Mouse (Mus musculus) left cerebral cortex, postnatal 25 days (tissue): ENCODE results near the gene Wdr43. TPM values are rescaled to one million over a fixed set of nuclear protein-coding genes. Genes with fewer than 3 reads are reported as not detected.

ENCODE experiments used
- DNase-seq, 2 experiments: peaks; one replicate each; pipeline ENCODE4 v3.0.0; 2022; ENCODE audit warnings: low spot score in 2 of 2, mixed read lengths in 1 of 2
- intact Hi-C: fragments of 180-260 bp; cut with DNase I; formaldehyde crosslinking; loops from one replicate; pipeline ENCODE4 v1.15.1; 2025
- total RNA-seq, 2 experiments: library from RNA; stranded (reverse); gene quantifications; 2 replicates each; pipeline ENCODE4 v1.2.3; 2021

The Wdr43 gene
- total RNA-seq, 2 experiments from 2014 or later, result 23.5 to 28.8 TPM

- intact Hi-C loops, result no loop called here
- DNase-seq, result no peak
Measured at GRCm38 (mm10) chr17:71658666-71659065, 43.0 kb downstream of the Wdr43 start.

DNA sequence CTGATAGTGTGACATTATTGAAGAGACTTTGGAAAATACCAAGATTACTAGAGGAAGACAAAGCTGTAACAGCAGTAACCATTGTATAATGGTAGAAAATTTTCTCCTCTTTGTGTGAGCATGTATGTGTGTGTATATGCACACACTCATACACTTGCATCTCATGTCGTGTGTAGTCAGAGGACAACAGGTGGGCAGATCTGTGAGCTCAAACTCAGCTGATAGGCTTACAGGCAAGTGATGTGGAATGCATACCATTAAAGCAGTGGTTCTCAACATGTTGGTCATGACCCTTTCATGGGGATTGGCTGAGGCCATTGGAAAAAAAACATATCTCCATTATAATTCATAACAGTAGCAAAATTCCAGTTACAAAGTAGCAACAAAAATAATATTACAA, 44.7 kb downstream of the Wdr43 start:
- intact Hi-C loops, result loop anchor here (5.0 kb wide), 4 partner anchors 297 to 942 kb away; partner anchors contain the start of gene Alk
- no peak for DNase-seq

DNA sequence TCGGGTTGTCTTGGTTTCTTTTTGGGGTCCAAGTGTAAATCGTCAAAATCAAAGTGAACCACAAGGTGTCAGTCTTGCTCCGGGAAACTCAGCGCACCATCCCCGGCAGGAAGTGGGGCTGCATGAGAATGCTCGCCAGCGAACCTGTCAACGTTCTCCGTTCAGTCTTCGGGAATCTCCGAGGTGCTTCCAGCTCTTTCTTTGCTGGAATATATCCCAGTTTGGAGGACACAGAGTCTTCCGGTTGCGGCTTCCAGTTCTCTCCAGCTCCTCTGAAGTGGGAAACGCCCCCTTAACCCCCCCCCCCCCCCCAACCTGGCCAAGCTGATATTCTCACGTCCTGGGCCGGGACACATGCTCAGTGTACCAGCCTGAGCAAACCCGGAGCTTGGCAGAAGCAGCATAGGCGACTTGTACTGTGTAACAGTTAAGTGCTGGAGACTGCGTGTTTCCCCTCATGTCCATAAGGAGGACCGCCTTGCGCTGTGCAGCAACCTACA, 47.1 kb downstream of the Wdr43 start:
- intact Hi-C loops, result loop anchor here (2.0 to 5.0 kb wide), 6 partner anchors 212 to 1118 kb away; partner anchors contain the start of gene Alk

DNA sequence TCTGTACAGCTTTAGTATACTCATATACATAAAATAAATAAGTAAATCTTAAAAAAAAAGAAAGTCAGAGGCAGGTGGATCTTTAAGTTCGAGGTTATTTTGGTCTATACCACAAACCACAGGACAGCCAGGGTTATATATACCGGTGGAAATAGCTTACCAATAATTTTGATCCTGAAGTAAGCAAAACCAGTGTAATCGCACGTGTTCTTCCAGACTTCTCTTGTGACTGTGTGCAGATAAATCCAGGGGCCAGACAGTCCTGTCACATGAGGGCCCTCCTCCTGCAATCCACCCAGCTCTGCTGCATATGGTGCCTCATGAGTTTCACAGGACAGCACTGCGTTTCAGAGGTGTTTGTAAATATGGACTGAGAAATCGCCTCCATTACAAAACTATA, 47.8 kb downstream of the Wdr43 start:
- no peak for DNase-seq
- intact Hi-C loops, result loop anchor here (2.0 to 5.0 kb wide), 6 partner anchors 211 to 1117 kb away; partner anchors contain the start of gene Alk

More for the DNA sequence above, 47.1 kb downstream of the Wdr43 start:
- peak; percentile 74 to 84 for DNase-seq

- intact Hi-C loops, result loop anchor here (5.0 kb wide), 4 partner anchors 293 to 938 kb away; partner anchors contain the start of gene Alk
- no peak for DNase-seq
Measured at GRCm38 (mm10) chr17:71664172-71664571, 48.5 kb downstream of the Wdr43 start.

GRCm38 (mm10) chr17:71665201-71665600, 49.5 kb downstream of the Wdr43 start:
- no peak for DNase-seq
- intact Hi-C loops, result no loop called here

DNA sequence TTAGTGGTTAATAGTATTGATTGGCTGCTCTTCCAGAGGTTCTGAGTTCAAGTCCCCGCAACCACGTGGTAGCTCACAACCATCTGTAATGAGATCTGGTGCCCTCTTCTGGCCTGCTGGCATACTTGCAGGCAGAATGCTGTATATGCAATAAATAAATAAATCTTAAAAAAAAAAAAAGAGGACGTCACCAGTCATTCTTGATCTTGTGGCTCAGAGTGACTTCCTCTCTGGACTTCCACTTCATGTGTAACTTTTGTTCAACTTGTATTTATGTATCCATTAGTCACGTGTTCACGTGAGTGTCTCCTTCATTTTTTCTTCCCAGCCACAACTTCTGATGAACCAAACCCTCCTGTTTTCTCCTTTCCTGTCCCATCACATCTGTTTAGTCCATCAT, 53.8 kb downstream of the Wdr43 start:
- intact Hi-C loops, result no loop called here
- DNase-seq, result no peak

GRCm38 (mm10) chr17:71671840-71672546, 56.3 kb downstream of the Wdr43 start:
- no peak for DNase-seq
- intact Hi-C loops, result loop anchor here (5.0 kb wide), 1 partner anchor 110 kb away; no protein-coding TSS in a partner anchor

DNA sequence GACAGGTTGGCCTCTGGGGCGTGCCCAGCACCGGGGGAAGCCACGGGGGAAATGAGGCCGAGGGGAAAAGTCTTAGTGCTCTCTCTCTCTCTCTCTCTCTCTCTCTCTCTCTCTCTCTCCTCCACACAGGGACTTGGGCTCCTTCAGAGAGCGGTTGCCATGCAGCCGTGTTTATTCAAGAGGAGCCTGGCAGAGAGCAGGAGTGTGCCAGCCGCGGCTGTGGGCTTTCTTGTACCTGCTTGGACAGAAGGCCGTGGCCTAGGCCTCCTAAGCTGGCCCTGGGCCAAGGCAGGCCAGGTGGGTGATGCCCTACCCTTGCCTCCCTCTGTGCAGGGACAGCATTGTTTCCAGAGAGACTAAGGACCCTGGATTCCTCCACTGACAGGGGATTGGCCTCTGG, 57.4 kb downstream of the Wdr43 start, which contains the start of gene Togaram2:
Gene Togaram2, plus strand, starts transcription at position 170 of the 400 bp plus-strand sequence.
- DNase-seq, result no peak
- intact Hi-C loops, result loop anchor here (5.0 kb wide), 1 partner anchor 109 kb away; no protein-coding TSS in a partner anchor

DNA sequence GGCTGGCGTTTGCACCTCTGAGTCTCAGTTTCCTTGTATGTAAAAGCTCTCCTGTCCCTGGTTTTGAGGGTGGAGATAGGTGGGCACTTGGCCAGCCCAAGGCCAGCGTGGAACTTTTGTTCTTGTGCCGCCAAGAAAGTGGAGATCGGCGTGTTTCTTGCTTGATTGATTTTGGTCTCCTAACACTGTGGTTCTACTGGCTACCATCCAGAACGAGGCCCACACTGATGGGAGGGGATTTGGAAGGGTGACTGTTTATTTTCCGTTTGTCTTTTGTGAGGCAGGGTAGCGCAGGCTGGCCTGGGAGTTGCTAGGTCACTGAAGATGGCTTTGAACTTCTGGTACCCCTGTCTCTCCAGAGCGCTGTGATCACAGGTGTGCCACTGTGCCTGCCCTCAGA, 58.2 kb downstream of the Wdr43 start:
- DNase-seq, result no peak
- intact Hi-C loops, result loop anchor here (5.0 kb wide), 1 partner anchor 108 kb away; no protein-coding TSS in a partner anchor

DNA sequence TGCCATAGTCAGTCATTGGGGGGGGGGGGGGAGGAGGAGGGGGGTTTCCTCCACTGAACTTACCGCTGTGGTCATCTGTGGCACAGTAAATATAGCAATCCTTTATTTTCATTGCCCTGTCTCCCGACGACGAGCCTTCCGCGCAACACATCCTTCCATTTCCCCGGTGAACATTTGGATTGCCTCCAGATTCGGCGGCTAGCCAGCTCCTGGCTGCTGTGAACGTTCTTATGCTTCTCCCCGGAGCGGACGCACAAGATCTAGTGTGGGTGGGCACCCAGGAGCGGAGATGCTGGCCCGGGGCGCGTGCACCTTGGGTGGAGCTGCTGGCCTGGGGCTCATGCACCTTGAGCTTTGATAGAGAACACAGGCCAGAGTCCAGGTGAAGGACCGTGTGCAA, 59.2 kb downstream of the Wdr43 start:
- DNase-seq, result peak in 1 of 2 experiments; percentile 38

DNA sequence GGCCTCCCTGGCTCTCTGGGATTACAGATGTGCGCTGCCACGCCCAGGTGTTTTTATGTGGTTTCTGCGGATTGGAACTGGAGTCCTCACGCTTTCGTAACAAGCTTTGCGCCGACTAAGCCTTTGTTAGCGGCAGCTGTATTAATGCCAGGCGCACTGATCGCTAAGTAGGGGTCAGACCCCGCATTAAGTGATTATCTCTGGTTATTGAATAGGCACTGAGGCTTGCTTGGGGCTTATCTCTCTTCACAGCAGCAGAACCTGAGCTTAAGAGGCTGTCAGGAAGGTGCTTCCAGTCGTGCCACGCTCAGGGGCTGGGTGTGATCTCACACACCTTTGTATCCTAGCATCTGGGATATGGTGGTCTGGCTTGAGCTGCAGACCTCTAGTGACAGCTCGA, 66.0 kb downstream of the Wdr43 start:
- intact Hi-C loops, result no loop called here

More for the DNA sequence above, 59.2 kb downstream of the Wdr43 start:
- intact Hi-C loops, result loop anchor here (5.0 kb wide), 1 partner anchor 107 kb away; no protein-coding TSS in a partner anchor

GRCm38 (mm10) chr17:71682379-71682778, 66.7 kb downstream of the Wdr43 start:
- intact Hi-C loops, result no loop called here
- DNase-seq, result no peak

More for the DNA sequence above, 66.0 kb downstream of the Wdr43 start:
- DNase-seq, result no peak

DNA sequence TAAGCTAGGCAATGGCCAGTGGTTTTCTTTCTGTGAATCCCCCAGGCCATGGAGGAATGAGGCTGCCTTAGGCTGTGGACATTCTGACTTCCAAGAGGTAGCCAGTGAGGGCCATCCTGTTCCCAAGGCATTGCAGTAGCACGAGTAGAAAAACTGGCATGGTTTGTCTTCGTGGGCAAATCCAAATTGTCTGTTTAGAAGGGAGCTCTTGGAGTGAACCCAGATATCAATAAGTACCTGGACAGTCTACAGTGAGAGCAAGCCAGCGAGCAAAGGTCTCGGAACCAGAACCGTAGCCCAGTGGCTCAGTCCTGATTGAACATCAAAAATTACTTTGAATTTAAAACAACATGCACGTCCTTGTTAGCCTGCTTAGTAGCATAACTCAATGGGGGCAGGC, 67.6 kb downstream of the Wdr43 start:
- no peak for DNase-seq
- intact Hi-C loops, result no loop called here

- intact Hi-C loops, result no loop called here
- DNase-seq, result peak in 1 of 2 experiments; percentile 42
Measured at GRCm38 (mm10) chr17:71684103-71684608, 68.5 kb downstream of the Wdr43 start.

DNA sequence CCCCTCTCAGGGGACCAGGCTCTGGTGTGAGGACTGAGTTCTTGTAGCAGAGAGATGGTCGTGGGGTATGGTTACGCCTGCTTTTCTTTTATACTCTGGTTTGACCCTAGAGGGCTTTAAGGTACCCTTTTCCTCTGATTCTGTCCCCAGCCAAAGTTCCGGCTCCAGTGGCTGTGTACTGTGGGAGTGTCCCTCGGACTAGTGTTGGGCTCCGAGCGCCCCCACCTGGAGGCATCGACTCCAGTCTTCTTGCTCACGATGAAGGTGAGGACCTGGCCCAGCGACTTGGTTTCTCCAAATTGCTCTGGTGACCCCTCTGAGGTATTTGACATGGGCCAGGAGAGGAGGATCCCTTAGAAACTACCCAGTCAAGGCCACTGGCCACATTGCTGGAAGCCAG, 71.7 kb downstream of the Wdr43 start:
- intact Hi-C loops, result no loop called here
- DNase-seq, result no peak

- intact Hi-C loops, result loop anchor here (2.0 kb wide), 1 partner anchor 53 kb away; no protein-coding TSS in a partner anchor
Measured at GRCm38 (mm10) chr17:71689903-71690302, 74.2 kb downstream of the Wdr43 start.

DNA sequence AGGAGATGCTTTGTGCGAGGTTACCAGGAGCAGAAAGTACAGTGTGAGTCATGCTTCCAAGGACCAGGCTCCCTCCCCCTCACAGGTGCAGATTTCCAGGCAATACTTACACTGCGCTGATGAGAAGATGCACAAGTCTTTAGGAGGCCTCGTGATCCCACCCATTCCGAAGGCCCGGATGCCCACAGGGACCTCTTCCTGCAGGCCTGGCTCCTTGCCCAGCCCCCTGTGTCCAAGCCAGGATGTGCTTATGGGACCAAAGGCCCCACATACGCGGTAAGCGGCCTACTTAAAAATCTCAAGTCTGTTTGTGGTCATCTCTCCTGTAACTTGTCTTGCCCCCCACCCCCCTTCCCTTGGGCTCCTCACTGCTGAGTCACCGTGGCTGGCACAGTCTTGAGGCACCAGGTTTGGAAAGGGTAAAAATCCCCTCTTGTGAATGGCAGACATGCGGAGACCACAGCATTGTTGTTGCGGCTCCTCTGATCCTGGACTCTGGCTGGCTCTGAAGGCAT, 75.7 kb downstream of the Wdr43 start:
- DNase-seq, result peak; percentile 42 to 64
- intact Hi-C loops, result loop anchor here (2.0 kb wide), 1 partner anchor 51 kb away; no protein-coding TSS in a partner anchor

More at GRCm38 (mm10) chr17:71689903-71690302, 74.2 kb downstream of the Wdr43 start:
- DNase-seq, result no peak

DNA sequence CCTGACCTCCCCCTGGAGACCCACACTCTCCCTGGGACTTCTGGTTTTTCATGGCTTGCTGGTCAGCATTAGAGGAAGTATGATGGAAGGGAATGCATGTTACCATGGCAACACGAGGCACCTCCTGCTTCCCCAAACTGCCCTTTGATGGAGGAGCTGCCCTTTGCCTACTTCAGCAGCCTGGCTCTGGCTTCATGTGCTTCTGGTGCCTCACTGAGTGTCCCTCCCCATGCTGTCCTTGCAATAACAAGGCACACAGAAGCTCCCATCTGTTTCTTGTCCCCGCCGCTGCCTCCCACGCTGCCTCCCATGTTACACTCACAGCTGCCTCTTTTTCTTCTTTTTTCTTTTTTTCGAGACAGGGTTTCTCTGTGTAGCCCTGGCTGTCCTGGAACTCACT, 77.6 kb downstream of the Wdr43 start:
- intact Hi-C loops, result loop anchor here (2.0 kb wide), 1 partner anchor 89 kb away; no protein-coding TSS in a partner anchor
- DNase-seq, result peak; percentile 62 to 86

DNA sequence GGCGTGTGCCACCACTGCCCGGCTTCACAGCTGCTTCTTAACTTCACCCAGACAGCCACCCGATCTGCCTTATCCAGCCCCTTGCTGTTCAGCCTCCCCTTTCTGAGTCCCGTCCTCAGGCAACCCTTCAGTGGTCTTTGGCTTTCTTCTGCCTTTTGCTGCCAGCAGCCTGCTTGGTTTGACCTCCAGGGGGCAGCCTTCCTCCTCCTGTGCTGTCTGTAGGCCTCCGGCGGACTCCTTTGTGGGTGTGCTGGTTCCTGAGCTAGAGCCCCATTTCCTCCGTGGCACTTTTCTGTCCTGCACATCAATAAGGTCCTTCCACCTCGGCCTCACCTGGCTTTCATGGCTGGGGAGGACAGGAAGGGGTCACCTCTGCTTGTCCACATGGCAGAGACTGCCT, 78.1 kb downstream of the Wdr43 start:
- intact Hi-C loops, result loop anchor here (2.0 kb wide), 1 partner anchor 89 kb away; no protein-coding TSS in a partner anchor
- no peak for DNase-seq
